Mouse (Mus musculus) forebrain, embryonic 15.5 days (tissue): Measurements from ENCODE around the gene Pnmal2. TPM values are rescaled to one million over a fixed set of nuclear protein-coding genes. Genes with fewer than 3 reads are reported as not detected.

Source experiments
- ATAC-seq: fragments of 200-750 bp; cut with Nextera tagmentation; replicated peaks from 2 replicates; pipeline ENCODE4 v1.8.0; 2017; ENCODE audit warnings: mild to moderate bottlenecking, moderate TSS enrichment, moderate library complexity
- H3K27ac ChIP-seq: fragments of 300-500 bp; sonication (generic); replicated peaks from 2 replicates; pipeline ENCODE4 v1.5.1; 2015; ENCODE audit warnings: mild to moderate bottlenecking, inconsistent platforms
- H3K27me3 ChIP-seq: fragments of 300-500 bp; sonication (generic); 2 replicates; pipeline ENCODE4 v1.6.1; 2015; ENCODE audit warnings: inconsistent platforms
- H3K36me3 ChIP-seq: fragments of 300-500 bp; sonication (generic); 2 replicates; pipeline ENCODE4 v1.6.1; 2015; ENCODE audit warnings: mild to moderate bottlenecking, inconsistent platforms
- H3K4me1 ChIP-seq: fragments of 300-500 bp; sonication (generic); 2 replicates; pipeline ENCODE4 v1.6.1; 2015; ENCODE audit warnings: inconsistent platforms
- H3K4me2 ChIP-seq: fragments of 300-500 bp; sonication (generic); replicated peaks from 2 replicates; pipeline ENCODE4 v1.6.1; 2015; ENCODE audit warnings: mild to moderate bottlenecking, inconsistent platforms
- H3K4me3 ChIP-seq: fragments of 300-500 bp; sonication (generic); 2 replicates; pipeline ENCODE4 v1.5.1; 2015; ENCODE audit warnings: mild to moderate bottlenecking, inconsistent platforms
- H3K9ac ChIP-seq: fragments of 300-500 bp; sonication (generic); replicated peaks from 2 replicates; pipeline ENCODE4 v1.6.1; 2015; ENCODE audit warnings: mild to moderate bottlenecking, inconsistent platforms
- H3K9me3 ChIP-seq: fragments of 300-500 bp; sonication (generic); 2 replicates; pipeline ENCODE4 v1.6.1; 2016; ENCODE audit warnings: inconsistent platforms
- WGBS: fragments of 180-500 bp; shearing (Covaris S2); methylation state at CpG from one replicate; pipeline ENCODE4 v1.1.7; 2015; ENCODE audit warnings: mixed read lengths; 5-methylcytosine and 5-hydroxymethylcytosine counted together
- polyA plus RNA-seq: library from polyadenylated mRNA; unstranded; fragments of >200 nt; fragmentation: Nextera tagmentation; extraction: Ambion mirVana; gene quantifications from 2 replicates; pipeline ENCODE4 v1.2.1, GENCODE M21; 2015

Gene Pnmal2
- polyA plus RNA-seq, 1 experiment from 2014 or later = 102 TPM

DNA sequence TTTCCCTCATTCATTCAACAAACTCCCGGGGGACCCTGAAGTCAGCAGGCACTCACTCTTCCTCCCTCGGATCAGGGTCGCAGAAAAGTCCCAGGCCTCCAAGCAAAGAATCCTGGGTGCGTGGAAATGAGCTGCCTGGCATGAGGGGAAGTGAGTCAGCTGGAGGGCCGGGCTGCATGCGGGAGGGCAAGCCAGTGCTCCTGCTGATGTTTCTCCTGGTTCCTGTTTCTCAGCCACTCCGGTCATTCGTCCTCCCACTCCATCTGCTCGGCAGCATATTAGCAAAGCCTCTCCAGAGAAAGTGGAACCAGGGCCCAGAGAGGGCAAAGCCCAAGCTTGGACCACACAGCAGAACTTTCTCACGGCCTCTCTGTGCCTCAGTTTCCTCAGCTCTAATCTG is 34.6 kb upstream of the Pnmal2 start:
- H3K9me3 ChIP-seq = no peaks in the 10 kb centered on the region
- WGBS = 62% methylated on average over 10 of the region's 10 CpGs
- no peak overlapping the region for H3K4me3 ChIP-seq
- no peak overlapping the region for H3K27ac ChIP-seq
- no peak for ATAC-seq
- no peaks in the 10 kb centered on the region for H3K27me3 ChIP-seq
- H3K9ac ChIP-seq = no peak overlapping the region
- no peak overlapping the region for H3K4me2 ChIP-seq
- no peaks in the 10 kb centered on the region for H3K4me1 ChIP-seq
- H3K36me3 ChIP-seq = peaks cover 8% of the 10 kb centered on the region

- no peak overlapping the region for H3K4me2 ChIP-seq
- H3K4me1 ChIP-seq = no peaks in the 10 kb centered on the region
- no peak overlapping the region for H3K4me3 ChIP-seq
- H3K27ac ChIP-seq = no peak overlapping the region
- WGBS = 85% methylated on average over 3 of the region's 3 CpGs
- no peaks in the 10 kb centered on the region for H3K27me3 ChIP-seq
- peaks cover 26% of the 10 kb centered on the region for H3K36me3 ChIP-seq
- ATAC-seq = no peak
- H3K9ac ChIP-seq = no peak overlapping the region
- no peaks in the 10 kb centered on the region for H3K9me3 ChIP-seq
Observed at GRCm38 (mm10) chr7:16911904-16912303, 32.6 kb upstream of the Pnmal2 start.

- Histone ChIP-seq H3K27ac (no peak overlapping the region), H3K4me1 (no peaks in the 10 kb centered on the region), H3K9me3 (no peaks in the 10 kb centered on the region), H3K4me3 (no peak overlapping the region), H3K4me2 (no peak overlapping the region), H3K27me3 (no peaks in the 10 kb centered on the region), H3K36me3 (peaks cover 30% of the 10 kb centered on the region), H3K9ac (no peak overlapping the region)
- no peak for ATAC-seq
- 87% methylated on average over 6 of the region's 6 CpGs for WGBS
Observed at GRCm38 (mm10) chr7:16912360-16912759, 32.1 kb upstream of the Pnmal2 start.

DNA sequence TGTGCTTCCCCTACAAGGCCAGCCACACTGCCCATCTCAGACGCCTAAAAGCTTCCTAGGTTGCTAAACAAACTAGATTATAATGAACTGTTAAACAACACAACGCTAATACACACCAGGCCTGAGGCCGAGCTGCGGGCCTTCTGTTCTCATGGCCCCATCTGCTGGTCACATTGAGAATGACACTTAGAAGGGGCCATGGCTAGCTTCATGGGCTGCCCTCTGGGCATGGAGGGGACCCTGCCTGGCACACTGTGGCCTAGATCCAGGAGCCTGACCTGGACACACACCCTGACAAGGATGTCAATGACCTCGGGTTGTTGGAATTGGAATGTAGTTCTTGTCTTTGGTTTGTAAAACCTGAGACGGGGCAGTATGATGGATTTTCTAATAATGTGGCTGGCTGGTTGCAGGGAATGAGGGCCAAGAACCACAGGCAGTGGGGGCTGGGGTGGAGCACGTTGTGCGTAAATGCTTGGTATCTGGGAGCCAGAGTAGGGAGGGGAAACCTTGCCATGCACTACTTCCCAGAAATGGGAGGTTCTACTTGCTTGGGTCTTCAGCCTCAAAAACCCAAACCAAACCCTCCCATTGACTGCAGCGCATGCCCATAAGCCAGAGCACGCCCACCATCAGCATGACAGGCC is 30.6 kb upstream of the Pnmal2 start:
- Histone ChIP-seq H3K27ac (peak overlapping the region; percentile 29; the same call in 1 of the 2 replicates), H3K4me2 (no peak overlapping the region), H3K9ac (no peak overlapping the region), H3K9me3 (no peaks in the 10 kb centered on the region), H3K27me3 (no peaks in the 10 kb centered on the region), H3K36me3 (peaks cover 45% of the 10 kb centered on the region), H3K4me3 (no peak overlapping the region), H3K4me1 (peaks cover 7% of the 10 kb centered on the region)
- 41% methylated on average over 10 of the region's 10 CpGs for WGBS
- ATAC-seq = peak; percentile 55

DNA sequence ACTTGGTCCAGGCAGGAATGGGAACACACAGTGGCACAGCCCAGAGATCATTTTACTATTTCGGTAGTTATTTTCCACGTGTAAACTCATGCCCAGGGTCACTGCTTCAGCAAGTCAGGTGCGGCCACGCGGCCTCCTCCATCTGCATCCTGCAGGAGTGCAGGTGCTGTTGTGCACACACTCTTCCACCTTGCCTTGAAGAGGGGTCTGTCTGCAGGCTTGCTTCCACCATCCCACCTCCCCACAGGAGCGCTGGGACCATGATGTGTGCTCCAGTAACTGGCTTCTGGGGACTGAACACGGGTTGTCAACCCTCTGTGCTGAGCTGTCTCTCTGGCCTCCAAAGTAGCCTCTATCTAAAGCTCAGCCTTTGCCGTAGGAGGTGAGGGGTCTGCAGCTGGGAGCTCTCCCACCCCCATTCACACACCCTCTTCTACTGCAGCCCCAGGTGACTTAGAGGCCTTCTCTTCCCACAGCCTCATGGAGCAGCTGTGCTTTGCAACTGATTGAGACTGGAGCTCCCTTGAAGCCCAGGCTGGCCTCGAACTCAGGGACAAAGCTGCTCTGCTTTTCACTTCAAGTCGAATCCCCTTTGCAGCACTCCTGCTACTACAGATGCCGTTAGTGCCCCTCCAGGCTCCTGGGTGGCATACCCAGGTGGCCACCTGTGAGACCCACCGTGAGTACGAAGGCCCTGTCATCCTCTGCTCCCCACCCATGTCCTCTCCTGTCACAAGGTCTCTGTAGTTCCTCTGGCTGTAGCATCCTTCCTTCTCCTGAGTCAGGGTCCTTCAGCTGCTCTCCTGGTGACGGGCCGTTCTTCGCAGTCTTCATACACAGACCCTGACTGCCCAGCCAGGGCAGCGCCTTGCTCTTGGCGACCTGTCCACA is 29.8 kb upstream of the Pnmal2 start:
- Histone ChIP-seq H3K36me3 (peaks cover 50% of the 10 kb centered on the region), H3K4me3 (no peak overlapping the region), H3K27me3 (no peaks in the 10 kb centered on the region), H3K4me2 (no peak overlapping the region), H3K4me1 (peaks cover 13% of the 10 kb centered on the region), H3K9ac (no peak overlapping the region), H3K9me3 (no peaks in the 10 kb centered on the region), H3K27ac (peak overlapping the region; percentile 29; the same call in 1 of the 2 replicates)
- WGBS = 81% methylated on average over 18 of the region's 18 CpGs
- no peak for ATAC-seq

GRCm38 (mm10) chr7:16915461-16916340 is 28.8 kb upstream of the Pnmal2 start:
- 93% methylated on average over 32 of the region's 32 CpGs for WGBS
- ATAC-seq = no peak
- H3K4me1 ChIP-seq = peaks cover 23% of the 10 kb centered on the region
- H3K27ac ChIP-seq = no peak overlapping the region
- H3K9ac ChIP-seq = no peak overlapping the region
- H3K27me3 ChIP-seq = no peaks in the 10 kb centered on the region
- H3K4me3 ChIP-seq = no peak overlapping the region
- no peaks in the 10 kb centered on the region for H3K9me3 ChIP-seq
- peaks cover 50% of the 10 kb centered on the region for H3K36me3 ChIP-seq
- H3K4me2 ChIP-seq = no peak overlapping the region

- Histone ChIP-seq H3K36me3 (peaks cover 50% of the 10 kb centered on the region), H3K27ac (no peak overlapping the region), H3K9ac (no peak overlapping the region), H3K27me3 (no peaks in the 10 kb centered on the region), H3K4me2 (no peak overlapping the region), H3K4me1 (peaks cover 32% of the 10 kb centered on the region), H3K4me3 (no peak overlapping the region), H3K9me3 (no peaks in the 10 kb centered on the region)
- ATAC-seq = no peak
- WGBS = 84% methylated on average over 30 of the region's 30 CpGs
Observed at GRCm38 (mm10) chr7:16916342-16917265, 27.9 kb upstream of the Pnmal2 start.

- peaks cover 50% of the 10 kb centered on the region for H3K36me3 ChIP-seq
Observed at GRCm38 (mm10) chr7:16917447-16917846, 27.0 kb upstream of the Pnmal2 start.

DNA sequence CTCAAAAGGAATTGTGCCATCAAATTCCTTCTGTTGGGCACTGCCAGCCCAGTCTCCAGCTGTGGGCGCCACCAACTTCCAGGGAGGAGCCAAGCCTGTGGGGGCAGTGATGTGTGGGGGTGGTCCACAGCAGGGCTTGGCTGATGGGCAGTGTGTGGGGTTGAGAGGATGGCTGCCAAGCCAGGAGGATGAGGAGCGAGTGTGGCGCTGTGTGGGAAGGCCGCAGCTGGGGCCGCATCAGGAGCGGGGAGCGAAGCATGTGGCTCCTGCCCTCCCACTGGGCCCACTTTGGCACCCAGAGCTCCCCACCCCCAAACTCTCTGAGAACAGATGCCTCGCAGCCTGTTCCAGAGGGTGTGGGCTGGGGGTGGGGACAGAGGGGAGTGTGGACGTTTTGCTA is 26.5 kb upstream of the Pnmal2 start:
- H3K36me3 ChIP-seq = peaks cover 50% of the 10 kb centered on the region
- no peak for ATAC-seq
- 62% methylated on average over 9 of the region's 9 CpGs for WGBS
- no peak overlapping the region for H3K9ac ChIP-seq
- H3K27me3 ChIP-seq = no peaks in the 10 kb centered on the region
- H3K4me1 ChIP-seq = peaks cover 44% of the 10 kb centered on the region
- no peak overlapping the region for H3K4me3 ChIP-seq
- H3K27ac ChIP-seq = no peak overlapping the region
- no peak overlapping the region for H3K4me2 ChIP-seq
- no peaks in the 10 kb centered on the region for H3K9me3 ChIP-seq

More at GRCm38 (mm10) chr7:16917447-16917846, 27.0 kb upstream of the Pnmal2 start:
- no peak overlapping the region for H3K4me3 ChIP-seq
- no peaks in the 10 kb centered on the region for H3K9me3 ChIP-seq
- H3K4me2 ChIP-seq = no peak overlapping the region
- H3K4me1 ChIP-seq = peaks cover 40% of the 10 kb centered on the region
- no peaks in the 10 kb centered on the region for H3K27me3 ChIP-seq
- no peak overlapping the region for H3K9ac ChIP-seq
- WGBS = 85% methylated on average over 11 of the region's 11 CpGs
- no peak overlapping the region for H3K27ac ChIP-seq
- no peak for ATAC-seq

DNA sequence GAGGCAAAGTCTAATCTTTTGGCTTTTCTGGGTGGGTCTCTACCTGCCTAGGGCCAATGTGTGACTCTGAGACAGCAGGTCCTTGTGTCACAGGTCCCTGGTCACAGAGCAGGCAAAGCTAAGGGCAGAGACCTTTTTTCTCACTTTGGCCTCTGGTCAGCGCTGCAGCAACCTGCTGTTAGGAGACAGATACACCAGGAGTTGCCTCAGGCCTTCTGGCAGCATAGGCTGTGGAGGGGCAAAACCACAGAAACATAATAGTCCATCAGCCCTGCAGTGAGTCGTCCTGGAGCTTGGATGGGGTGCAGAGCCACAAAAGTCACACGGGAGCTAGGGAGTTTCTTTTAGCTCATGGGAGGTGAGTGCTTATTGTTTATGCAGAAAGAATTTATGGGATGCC is 25.8 kb upstream of the Pnmal2 start:
- H3K9me3 ChIP-seq = no peaks in the 10 kb centered on the region
- no peak overlapping the region for H3K4me2 ChIP-seq
- H3K4me3 ChIP-seq = no peak overlapping the region
- peaks cover 44% of the 10 kb centered on the region for H3K4me1 ChIP-seq
- ATAC-seq = no peak
- WGBS = 74% methylated on average over 3 of the region's 3 CpGs
- peaks cover 50% of the 10 kb centered on the region for H3K36me3 ChIP-seq
- H3K27ac ChIP-seq = no peak overlapping the region
- no peaks in the 10 kb centered on the region for H3K27me3 ChIP-seq
- no peak overlapping the region for H3K9ac ChIP-seq
